Mouse (Mus musculus) megakaryocyte, embryonic 14.5 days (primary cell): ENCODE measurements around the gene Tns2. TPM values are rescaled to one million over a fixed set of nuclear protein-coding genes. Genes with fewer than 3 reads are reported as not detected.

ENCODE experiments used
- H3K27me3 ChIP-seq: replicated peaks from 2 replicates; pipeline ENCODE3; 2012; ENCODE audit warnings: inconsistent platforms
- H3K36me3 ChIP-seq: replicated peaks from 2 replicates; pipeline ENCODE3; 2012; ENCODE audit warnings: low read length, inconsistent platforms, mixed read lengths
- H3K4me1 ChIP-seq: 2 replicates; pipeline ENCODE4 v1.6.1; 2012; ENCODE audit warnings: inconsistent platforms
- H3K4me3 ChIP-seq: replicated peaks from 2 replicates; pipeline ENCODE3; 2012; ENCODE audit warnings: moderate library complexity, mild to moderate bottlenecking, inconsistent platforms
- H3K9me3 ChIP-seq: 2 replicates; pipeline ENCODE4 v1.6.1; 2012; ENCODE audit warnings: inconsistent platforms
- FLI1 ChIP-seq: IDR thresholded peaks from 2 replicates; pipeline ENCODE4 v1.6.1; 2012; ENCODE audit warnings: low read length, inconsistent platforms, mixed read lengths
- GATA1 ChIP-seq: IDR thresholded peaks from 3 replicates; pipeline ENCODE4 v1.6.1; 2012; ENCODE audit warnings: mixed read lengths, low read length, inconsistent platforms, borderline replicate concordance
- polyA plus RNA-seq: library from polyadenylated mRNA; stranded (reverse); fragments of >175 nt; gene quantifications from 2 replicates; pipeline ENCODE4 v1.2.3, GENCODE M21; 2012; ENCODE audit warnings: low replicate concordance; ENCODE audit not compliant: insufficient read depth

Gene Tns2
- polyA plus RNA-seq, 1 experiment: 0.43 TPM

DNA sequence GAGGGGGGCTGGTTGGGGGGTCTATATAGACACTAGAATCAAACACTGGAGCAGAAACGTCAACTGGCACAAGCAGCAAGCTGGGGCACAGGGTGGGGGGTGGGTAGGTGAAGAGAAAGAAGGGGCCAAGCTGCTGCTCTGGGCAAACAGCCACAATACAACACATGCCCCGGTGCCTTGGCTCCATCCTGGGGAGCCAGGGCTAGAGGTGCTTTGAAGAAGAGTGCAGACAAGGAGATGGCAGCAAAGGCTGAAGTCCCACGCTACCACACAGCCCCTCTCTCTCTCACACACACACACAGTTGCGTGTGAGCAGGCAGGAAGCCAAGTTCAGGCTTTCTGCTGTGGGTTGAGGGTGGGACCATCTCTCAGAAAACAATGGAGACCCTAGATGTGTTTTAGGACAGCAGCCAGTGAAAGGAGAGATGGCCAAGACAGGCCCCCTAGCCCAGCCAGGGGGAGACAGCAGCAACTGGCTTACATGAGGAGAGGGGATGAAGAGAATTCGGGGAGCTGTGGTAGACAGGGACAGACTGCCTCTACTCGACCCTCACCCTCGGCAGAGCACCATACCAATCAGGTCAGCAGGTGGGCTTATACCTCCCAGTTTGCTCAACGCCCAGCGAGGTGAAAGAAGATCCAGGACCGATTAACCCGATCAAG, 16.7 kb downstream of the Tns2 start:
- H3K36me3 ChIP-seq: peaks cover 68% of the 10 kb centered on the region
- TF ChIP-seq FLI1: no peak
- TF ChIP-seq GATA1: no peak
- H3K4me3 ChIP-seq: no peak overlapping the region
- peaks cover 11% of the 10 kb centered on the region for H3K27me3 ChIP-seq
- peaks cover 30% of the 10 kb centered on the region for H3K4me1 ChIP-seq
- H3K9me3 ChIP-seq: no peaks in the 10 kb centered on the region

GRCm38 (mm10) chr15:102117461-102118443, 17.5 kb downstream of the Tns2 start:
- Histone ChIP-seq H3K4me1 (peaks cover 30% of the 10 kb centered on the region), H3K4me3 (no peak overlapping the region), H3K36me3 (peaks cover 75% of the 10 kb centered on the region), H3K9me3 (no peaks in the 10 kb centered on the region), H3K27me3 (peaks cover 3% of the 10 kb centered on the region)
- no peak for TF ChIP-seq FLI1
- no peak for TF ChIP-seq GATA1

- peaks cover 81% of the 10 kb centered on the region for H3K36me3 ChIP-seq
Measured at GRCm38 (mm10) chr15:102118591-102118990, 18.4 kb downstream of the Tns2 start.

DNA sequence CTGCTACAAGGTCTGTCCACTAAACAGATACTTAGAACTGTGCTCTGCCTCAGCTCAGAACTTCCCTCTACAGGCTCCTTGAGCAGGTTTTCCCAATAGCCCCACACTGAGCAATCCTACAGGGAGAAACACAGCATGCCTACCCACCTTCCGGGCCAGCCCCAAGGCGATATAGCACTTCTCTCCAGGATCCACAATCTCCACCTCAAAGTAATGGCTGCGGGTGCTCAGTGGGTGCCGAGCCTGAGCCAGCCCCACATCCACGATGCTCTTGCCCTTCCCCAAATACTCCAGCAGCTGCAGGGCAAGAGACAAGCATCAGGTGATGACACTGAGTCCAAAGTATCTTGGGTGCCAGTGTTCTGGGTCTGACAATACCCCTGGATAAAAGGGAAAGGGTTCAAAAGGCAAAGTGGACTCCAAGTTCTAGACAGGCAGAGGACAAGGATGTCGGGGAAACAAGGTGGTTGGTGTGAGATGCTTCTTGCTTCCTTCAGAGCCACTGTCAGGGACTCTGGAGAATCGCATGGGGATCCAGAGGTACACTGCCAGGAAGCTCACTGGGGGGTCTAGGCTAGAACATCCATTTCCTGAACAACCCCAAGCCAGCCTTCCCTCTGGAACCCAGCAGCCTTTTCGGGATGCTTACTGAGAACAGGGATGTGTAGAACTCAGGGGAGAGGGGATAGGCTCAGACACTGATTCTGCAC, 19.1 kb downstream of the Tns2 start:
- no peak overlapping the region for H3K4me3 ChIP-seq
- peaks cover 30% of the 10 kb centered on the region for H3K4me1 ChIP-seq
- no peak for TF ChIP-seq GATA1
- TF ChIP-seq FLI1: no peak
- H3K27me3 ChIP-seq: no peaks in the 10 kb centered on the region
- no peaks in the 10 kb centered on the region for H3K9me3 ChIP-seq
- peaks cover 83% of the 10 kb centered on the region for H3K36me3 ChIP-seq

More at GRCm38 (mm10) chr15:102118591-102118990, 18.4 kb downstream of the Tns2 start:
- Histone ChIP-seq H3K9me3 (no peaks in the 10 kb centered on the region), H3K27me3 (peaks cover 1% of the 10 kb centered on the region), H3K4me3 (no peak overlapping the region), H3K4me1 (peaks cover 30% of the 10 kb centered on the region)
- TF ChIP-seq FLI1 (no peak), GATA1 (no peak)

GRCm38 (mm10) chr15:102119831-102120170, 19.6 kb downstream of the Tns2 start:
- TF ChIP-seq FLI1: no peak
- no peak for TF ChIP-seq GATA1
- no peaks in the 10 kb centered on the region for H3K9me3 ChIP-seq
- H3K4me3 ChIP-seq: no peak overlapping the region
- peaks cover 30% of the 10 kb centered on the region for H3K4me1 ChIP-seq
- peaks cover 88% of the 10 kb centered on the region for H3K36me3 ChIP-seq
- H3K27me3 ChIP-seq: no peaks in the 10 kb centered on the region

GRCm38 (mm10) chr15:102120530-102120929, 20.3 kb downstream of the Tns2 start:
- TF ChIP-seq FLI1: no peak
- TF ChIP-seq GATA1: no peak
- peaks cover 90% of the 10 kb centered on the region for H3K36me3 ChIP-seq
- no peaks in the 10 kb centered on the region for H3K27me3 ChIP-seq
- no peaks in the 10 kb centered on the region for H3K9me3 ChIP-seq
- no peak overlapping the region for H3K4me3 ChIP-seq
- H3K4me1 ChIP-seq: peaks cover 29% of the 10 kb centered on the region

DNA sequence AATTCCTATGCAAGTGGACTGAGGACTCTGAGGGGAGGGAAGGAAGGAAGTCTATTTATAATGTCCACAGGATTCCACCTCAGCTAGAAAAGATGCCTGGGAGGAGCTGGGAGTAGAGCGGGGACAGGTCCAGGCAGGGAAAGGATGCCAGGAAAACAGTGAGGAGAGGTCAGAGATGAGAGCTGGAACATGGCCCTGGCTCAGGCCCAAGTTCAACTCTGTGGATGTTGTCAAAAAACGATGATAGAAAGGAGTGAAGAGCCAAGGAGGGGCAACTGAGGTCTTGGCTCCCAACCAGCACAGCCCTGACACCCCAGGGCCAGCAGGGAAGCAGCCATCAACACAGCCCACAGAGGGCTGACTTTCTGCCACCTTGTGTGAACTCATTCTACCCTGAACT, 26.1 kb downstream of the Tns2 start:
- Histone ChIP-seq H3K9me3 (no peaks in the 10 kb centered on the region), H3K36me3 (peaks cover 88% of the 10 kb centered on the region), H3K4me1 (peaks cover 13% of the 10 kb centered on the region), H3K4me3 (no peak overlapping the region), H3K27me3 (no peaks in the 10 kb centered on the region)
- TF ChIP-seq FLI1 (no peak), GATA1 (no peak)

DNA sequence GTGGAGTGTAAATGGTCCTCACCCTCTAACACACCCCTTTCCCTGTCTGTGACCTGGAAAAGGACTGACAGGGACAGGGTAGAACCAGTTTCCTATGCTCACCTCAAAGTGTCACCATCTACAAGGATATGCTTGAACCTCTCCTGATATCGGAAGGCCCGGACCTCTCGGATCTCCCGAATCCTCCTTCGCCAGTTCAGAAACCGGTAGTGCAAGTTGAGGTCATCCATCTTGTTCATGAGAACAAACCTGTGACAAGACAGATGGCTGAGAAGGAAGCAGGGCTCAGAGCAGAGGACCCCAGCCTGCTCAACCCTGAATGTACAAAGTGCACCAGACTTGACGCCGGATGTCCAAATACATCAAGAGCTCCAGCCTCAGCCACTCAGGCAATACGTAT, 33.1 kb downstream of the Tns2 start:
- H3K27me3 ChIP-seq: no peaks in the 10 kb centered on the region
- H3K9me3 ChIP-seq: no peaks in the 10 kb centered on the region
- H3K4me3 ChIP-seq: no peak overlapping the region
- TF ChIP-seq FLI1: no peak
- peaks cover 26% of the 10 kb centered on the region for H3K4me1 ChIP-seq
- peaks cover 54% of the 10 kb centered on the region for H3K36me3 ChIP-seq

DNA sequence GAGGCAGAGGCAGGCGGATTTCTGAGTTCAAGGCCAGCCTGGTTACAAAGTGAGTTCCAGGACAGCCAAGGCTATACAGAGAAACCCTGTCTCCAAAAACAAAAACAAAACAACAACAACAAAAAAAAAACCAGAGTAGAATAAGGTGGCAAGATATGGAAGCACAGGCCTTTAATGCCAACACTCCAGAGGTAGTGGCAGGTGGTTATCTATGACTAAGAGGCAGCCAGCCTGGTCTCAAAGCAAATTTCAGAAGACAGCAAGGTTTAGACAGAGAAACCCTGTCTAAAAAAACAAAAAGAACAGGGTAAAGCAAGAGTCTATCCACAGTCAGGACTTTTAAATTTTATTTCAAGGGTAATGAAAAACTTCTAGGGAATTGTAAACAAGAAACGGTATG, 34.5 kb downstream of the Tns2 start:
- no peaks in the 10 kb centered on the region for H3K27me3 ChIP-seq
- H3K9me3 ChIP-seq: no peaks in the 10 kb centered on the region
- H3K4me1 ChIP-seq: peaks cover 26% of the 10 kb centered on the region
- no peak overlapping the region for H3K4me3 ChIP-seq
- H3K36me3 ChIP-seq: peaks cover 40% of the 10 kb centered on the region
- no peak for TF ChIP-seq FLI1
- TF ChIP-seq GATA1: no peak
